Mouse (Mus musculus) G1E (cell line): ENCODE results near the gene Carmil1.

Experiments used
- CTCF ChIP-seq: IDR thresholded peaks from 2 replicates; pipeline ENCODE4 v1.5.1; 2012; ENCODE audit warnings: low read depth, low read length, inconsistent platforms, mixed read lengths
- POLR2AphosphoS5 ChIP-seq: IDR thresholded peaks from 2 replicates; pipeline ENCODE4 v1.6.1; 2012; ENCODE audit warnings: low read depth, low read length, inconsistent platforms; ENCODE audit not compliant: insufficient replicate concordance

GRCm38 (mm10) chr13:24198396-24198924 is 82.1 kb downstream of the Carmil1 start:
- no peak for TF ChIP-seq CTCF
- TF ChIP-seq POLR2AphosphoS5, result no peak
